Mouse (Mus musculus): ENCODE data around the gene Rps6kb2. TPM values are rescaled to one million over a fixed set of nuclear protein-coding genes. Genes with fewer than 3 reads are reported as not detected.

Gene Rps6kb2
- polyA plus RNA-seq, 1 experiment from 2014 or later = 31.9 TPM

DNA sequence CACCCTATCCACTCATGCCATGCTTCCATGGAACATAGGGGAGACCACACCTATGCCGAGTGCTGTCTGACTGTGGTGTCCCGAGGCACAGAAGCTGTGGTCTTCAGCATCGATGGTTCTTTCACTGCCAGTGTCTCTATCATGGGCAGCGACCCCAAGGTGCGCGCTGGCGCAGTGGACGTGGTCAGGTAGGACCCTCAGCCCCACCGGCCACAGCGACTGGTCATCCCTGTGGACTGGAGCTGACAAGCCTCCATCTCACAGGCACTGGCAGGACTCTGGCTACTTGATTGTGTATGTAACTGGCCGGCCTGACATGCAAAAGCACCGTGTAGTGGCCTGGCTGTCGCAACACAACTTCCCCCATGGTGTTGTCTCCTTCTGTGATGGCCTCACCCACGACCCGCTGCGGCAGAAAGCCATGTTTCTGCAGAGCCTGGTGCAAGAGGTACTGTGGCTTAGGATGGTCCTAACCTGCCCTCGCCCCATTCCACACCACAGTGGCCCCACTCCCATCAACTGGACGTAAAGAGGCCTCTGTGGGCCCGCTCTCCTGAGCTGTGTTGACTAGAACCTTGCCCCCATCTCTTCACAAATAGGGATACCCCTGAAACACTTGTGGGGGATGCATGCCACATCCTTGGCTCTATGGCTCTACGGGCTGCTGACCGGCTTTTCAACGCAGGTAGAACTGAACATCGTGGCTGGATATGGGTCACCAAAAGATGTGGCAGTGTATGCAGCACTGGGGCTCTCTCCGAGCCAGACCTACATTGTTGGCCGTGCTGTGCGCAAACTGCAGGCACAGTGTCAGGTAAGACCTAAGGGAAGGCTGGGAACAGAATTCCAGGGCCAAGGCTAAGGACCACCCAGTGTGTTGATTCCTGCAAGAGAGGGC is 50.8 kb downstream of the Rps6kb2 start:
- Histone ChIP-seq H3K9ac (ENCODE audit: low read depth, low read length) (no peak overlapping the region), H3K4me1 (ENCODE audit: control insufficient read depth, low read depth, low read length) (peaks cover 19% of the 10 kb centered on the region), H3K27me3 (ENCODE audit: control insufficient read depth, insufficient read depth, low read depth, low read length) (no peaks in the 10 kb centered on the region), H3K4me2 (ENCODE audit: low read depth, low read length) (no peak overlapping the region), H3K4me3 (ENCODE audit: low read depth, low read length) (no peak overlapping the region), H3K36me3 (ENCODE audit: control insufficient read depth, insufficient read depth) (peaks cover 11% of the 10 kb centered on the region), H3K9me3 (replicated peaks; ENCODE audit: control insufficient read depth, low read length) (no peaks in the 10 kb centered on the region), H3K27ac (ENCODE audit: low read length) (no peak overlapping the region)
- ATAC-seq (ENCODE audit: low read depth) = no peak
- WGBS (ENCODE audit: insufficient replicate concordance) = 84% methylated on average over 26 of the region's 26 CpGs

DNA sequence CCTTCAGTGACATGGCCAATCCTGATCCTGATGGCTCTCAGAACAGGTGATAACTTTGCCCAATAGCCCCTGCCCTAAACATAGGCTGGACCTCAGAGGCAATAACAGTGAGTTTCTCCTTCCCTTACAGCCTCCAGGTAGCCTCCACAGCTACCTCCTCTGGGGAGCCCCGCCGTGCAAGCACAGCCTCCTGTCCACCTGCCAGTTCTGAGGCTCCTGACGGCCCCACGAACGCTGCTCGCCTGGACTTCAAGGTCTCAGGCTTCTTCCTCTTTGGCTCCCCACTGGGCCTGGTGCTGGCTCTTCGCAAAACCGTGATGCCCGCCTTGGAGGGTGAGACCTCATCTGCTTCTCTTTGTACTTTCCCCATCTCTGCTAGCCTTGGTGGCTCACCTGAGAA is 54.6 kb downstream of the Rps6kb2 start:
- H3K27me3 ChIP-seq (ENCODE audit: control insufficient read depth, insufficient read depth, low read depth, low read length) = no peaks in the 10 kb centered on the region
- no peaks in the 10 kb centered on the region for H3K36me3 ChIP-seq (ENCODE audit: control insufficient read depth, insufficient read depth)
- no peaks in the 10 kb centered on the region for H3K9me3 ChIP-seq (replicated peaks; ENCODE audit: control insufficient read depth, low read length)
- H3K9ac ChIP-seq (ENCODE audit: low read depth, low read length) = no peak overlapping the region
- no peak for ATAC-seq (ENCODE audit: low read depth)
- no peak overlapping the region for H3K4me3 ChIP-seq (ENCODE audit: low read depth, low read length)
- no peak overlapping the region for H3K27ac ChIP-seq (ENCODE audit: low read length)
- H3K4me2 ChIP-seq (ENCODE audit: low read depth, low read length) = no peak overlapping the region
- H3K4me1 ChIP-seq (ENCODE audit: control insufficient read depth, low read depth, low read length) = peaks cover 9% of the 10 kb centered on the region
- WGBS (ENCODE audit: insufficient replicate concordance) = 73% methylated on average over 9 of the region's 9 CpGs

DNA sequence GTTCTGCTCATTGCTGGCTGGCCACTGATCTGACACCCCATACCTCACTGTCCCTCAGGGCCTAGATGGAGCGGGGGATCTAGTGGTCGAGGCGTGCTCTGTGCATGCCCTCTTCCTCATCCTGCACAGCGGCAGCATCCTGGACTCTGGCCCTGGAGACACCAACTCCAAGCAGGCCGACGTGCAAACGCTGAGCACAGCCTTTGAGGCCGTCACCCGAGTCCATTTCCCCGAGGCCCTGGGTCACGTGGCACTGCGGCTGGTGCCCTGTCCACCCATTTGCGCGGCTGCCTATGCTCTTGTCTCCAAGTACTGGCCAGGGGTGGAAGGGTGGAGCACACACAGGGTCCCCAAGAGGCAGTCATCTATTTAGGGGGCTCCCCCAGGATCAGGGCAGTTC is 56.5 kb downstream of the Rps6kb2 start:
- H3K27me3 ChIP-seq (ENCODE audit: control insufficient read depth, insufficient read depth, low read depth, low read length) = peaks cover 6% of the 10 kb centered on the region
- no peak for ATAC-seq (ENCODE audit: low read depth)
- WGBS (ENCODE audit: insufficient replicate concordance) = 80% methylated on average over 14 of the region's 14 CpGs

DNA sequence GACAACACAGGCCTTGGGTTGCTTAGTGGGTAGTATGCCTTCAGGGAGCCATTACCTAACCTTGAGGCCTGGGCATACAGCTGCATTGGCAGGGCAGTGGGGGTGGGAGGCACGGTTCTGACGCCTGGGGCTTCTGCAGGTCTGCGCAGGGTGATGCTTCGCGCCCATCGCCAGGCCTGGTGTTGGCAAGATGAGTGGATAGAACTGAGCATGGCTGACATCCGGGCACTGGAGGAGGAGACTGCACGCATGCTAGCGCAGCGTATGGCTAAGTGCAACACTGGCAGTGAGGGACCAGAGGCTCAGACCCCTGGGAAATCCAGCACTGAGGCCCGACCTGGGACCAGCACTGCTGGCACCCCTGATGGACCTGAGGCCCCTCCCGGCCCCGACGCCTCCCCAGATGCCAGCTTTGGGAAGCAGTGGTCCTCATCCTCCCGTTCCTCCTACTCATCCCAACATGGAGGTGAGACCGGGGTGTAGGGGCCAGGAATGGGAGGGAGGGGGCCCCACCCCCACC is 58.4 kb downstream of the Rps6kb2 start:
- no peak for ATAC-seq (ENCODE audit: low read depth)
- no peaks in the 10 kb centered on the region for H3K9me3 ChIP-seq (replicated peaks; ENCODE audit: control insufficient read depth, low read length)
- no peak overlapping the region for H3K9ac ChIP-seq (ENCODE audit: low read depth, low read length)
- H3K4me1 ChIP-seq (ENCODE audit: control insufficient read depth, low read depth, low read length) = peaks cover 14% of the 10 kb centered on the region
- no peak overlapping the region for H3K4me3 ChIP-seq (ENCODE audit: low read depth, low read length)
- H3K4me2 ChIP-seq (ENCODE audit: low read depth, low read length) = no peak overlapping the region
- WGBS (ENCODE audit: insufficient replicate concordance) = 81% methylated on average over 16 of the region's 16 CpGs
- H3K27me3 ChIP-seq (ENCODE audit: control insufficient read depth, insufficient read depth, low read depth, low read length) = peaks cover 24% of the 10 kb centered on the region
- no peak overlapping the region for H3K27ac ChIP-seq (ENCODE audit: low read length)
- H3K36me3 ChIP-seq (ENCODE audit: control insufficient read depth, insufficient read depth) = no peaks in the 10 kb centered on the region

More for the DNA sequence above, 56.5 kb downstream of the Rps6kb2 start:
- Histone ChIP-seq H3K9me3 (replicated peaks; ENCODE audit: control insufficient read depth, low read length) (no peaks in the 10 kb centered on the region), H3K4me3 (ENCODE audit: low read depth, low read length) (no peak overlapping the region), H3K27ac (ENCODE audit: low read length) (no peak overlapping the region), H3K36me3 (ENCODE audit: control insufficient read depth, insufficient read depth) (no peaks in the 10 kb centered on the region), H3K4me1 (ENCODE audit: control insufficient read depth, low read depth, low read length) (no peaks in the 10 kb centered on the region), H3K9ac (ENCODE audit: low read depth, low read length) (no peak overlapping the region), H3K4me2 (ENCODE audit: low read depth, low read length) (no peak overlapping the region)

Other genes with a start within 250 kb of the Rps6kb2 start
- 8.7 and 10.0 TPM in 2 replicates for gene Aldh3b1, start 233.5 kb downstream of the Rps6kb2 start, polyA plus RNA-seq (2015; fragmentation: Nextera tagmentation; extraction: Ambion mirVana)
- gene Unc93b1, start 228.2 kb downstream of the Rps6kb2 start, polyA plus RNA-seq (2015; fragmentation: Nextera tagmentation; extraction: Ambion mirVana) = 33.9 and 35.8 TPM in 2 replicates
- 0.07 and 0.12 TPM in 2 replicates for gene Aldh3b3, start 204.7 kb downstream of the Rps6kb2 start, polyA plus RNA-seq (2015; fragmentation: Nextera tagmentation; extraction: Ambion mirVana)
- 0.24 and 0.30 TPM in 2 replicates for gene Aldh3b2, start 191.0 kb downstream of the Rps6kb2 start, polyA plus RNA-seq (2015; fragmentation: Nextera tagmentation; extraction: Ambion mirVana)
- gene Acy3, start 176.8 kb downstream of the Rps6kb2 start, polyA plus RNA-seq (2015; fragmentation: Nextera tagmentation; extraction: Ambion mirVana) = 10.5 and 12.4 TPM in 2 replicates
- gene Tbx10, start 170.6 kb downstream of the Rps6kb2 start, polyA plus RNA-seq (2015; fragmentation: Nextera tagmentation; extraction: Ambion mirVana) = 0.09 TPM in 1 of 2 replicates, not detected in the other
- gene Nudt8, start 162.8 kb downstream of the Rps6kb2 start, polyA plus RNA-seq (2015; fragmentation: Nextera tagmentation; extraction: Ambion mirVana) = 12.2 and 12.6 TPM in 2 replicates
- 0.41 and 0.48 TPM in 2 replicates for gene Gm49405, start 162.7 kb downstream of the Rps6kb2 start, polyA plus RNA-seq (2015; fragmentation: Nextera tagmentation; extraction: Ambion mirVana)
- 0.42 and 0.75 TPM in 2 replicates for gene Doc2g, start 160.0 kb downstream of the Rps6kb2 start, polyA plus RNA-seq (2015; fragmentation: Nextera tagmentation; extraction: Ambion mirVana)
- gene Ndufv1, start 150.5 kb downstream of the Rps6kb2 start, polyA plus RNA-seq (2015; fragmentation: Nextera tagmentation; extraction: Ambion mirVana) = 144 and 145 TPM in 2 replicates
- 796 and 823 TPM in 2 replicates for gene Gstp1, start 125.4 kb downstream of the Rps6kb2 start, polyA plus RNA-seq (2015; fragmentation: Nextera tagmentation; extraction: Ambion mirVana)
- gene Gstp2, start 117.3 kb downstream of the Rps6kb2 start, polyA plus RNA-seq (2015; fragmentation: Nextera tagmentation; extraction: Ambion mirVana) = 6.1 and 17.4 TPM in 2 replicates
- 95.4 and 105 TPM in 2 replicates for gene Gstp3, start 103.8 kb downstream of the Rps6kb2 start, polyA plus RNA-seq (2015; fragmentation: Nextera tagmentation; extraction: Ambion mirVana)
- gene Cabp2, start 81.8 kb downstream of the Rps6kb2 start, polyA plus RNA-seq (2015; fragmentation: Nextera tagmentation; extraction: Ambion mirVana) = 0.25 and 0.32 TPM in 2 replicates
- 112 and 117 TPM in 2 replicates for gene Cdk2ap2, start 66.2 kb downstream of the Rps6kb2 start, polyA plus RNA-seq (2015; fragmentation: Nextera tagmentation; extraction: Ambion mirVana)
- 6.6 and 7.3 TPM in 2 replicates for gene Pitpnm1, start 63.4 kb downstream of the Rps6kb2 start, polyA plus RNA-seq (2015; fragmentation: Nextera tagmentation; extraction: Ambion mirVana)
- gene Aip, start 37.5 kb downstream of the Rps6kb2 start, polyA plus RNA-seq (2015; fragmentation: Nextera tagmentation; extraction: Ambion mirVana) = 32.4 and 32.6 TPM in 2 replicates
- gene Gpr152, start 23.6 kb downstream of the Rps6kb2 start, polyA plus RNA-seq (2015; fragmentation: Nextera tagmentation; extraction: Ambion mirVana) = 0.02 TPM in 1 of 2 replicates, not detected in the other
- gene Cabp4, start 19.3 kb downstream of the Rps6kb2 start, polyA plus RNA-seq (2015; fragmentation: Nextera tagmentation; extraction: Ambion mirVana) = 0.18 and 0.20 TPM in 2 replicates
- 72.4 and 74.8 TPM in 2 replicates for gene Coro1b, start 14.7 kb downstream of the Rps6kb2 start, polyA plus RNA-seq (2015; fragmentation: Nextera tagmentation; extraction: Ambion mirVana)
- 17.6 and 17.9 TPM in 2 replicates for gene Ptprcap, start 9.8 kb downstream of the Rps6kb2 start, polyA plus RNA-seq (2015; fragmentation: Nextera tagmentation; extraction: Ambion mirVana)
- gene Carns1, start 12.1 kb upstream of the Rps6kb2 start, polyA plus RNA-seq (2015; fragmentation: Nextera tagmentation; extraction: Ambion mirVana) = 0.49 and 0.67 TPM in 2 replicates
- 5.5 and 8.1 TPM in 2 replicates for gene Tbc1d10c, start 27.9 kb upstream of the Rps6kb2 start, polyA plus RNA-seq (2015; fragmentation: Nextera tagmentation; extraction: Ambion mirVana)
- gene Ppp1ca, start 28.7 kb upstream of the Rps6kb2 start, polyA plus RNA-seq (2015; fragmentation: Nextera tagmentation; extraction: Ambion mirVana) = 380 and 393 TPM in 2 replicates
- gene Rad9a, start 38.3 kb upstream of the Rps6kb2 start, polyA plus RNA-seq (2015; fragmentation: Nextera tagmentation; extraction: Ambion mirVana) = 14.1 and 14.2 TPM in 2 replicates
- 0.39 and 0.61 TPM in 2 replicates for gene Clcf1, start 50.9 kb upstream of the Rps6kb2 start, polyA plus RNA-seq (2015; fragmentation: Nextera tagmentation; extraction: Ambion mirVana)
- not detected in 2 replicates for gene AC109138.7, start 51.0 kb upstream of the Rps6kb2 start, polyA plus RNA-seq (2015; fragmentation: Nextera tagmentation; extraction: Ambion mirVana)
- gene Pold4, start 68.5 kb upstream of the Rps6kb2 start, polyA plus RNA-seq (2015; fragmentation: Nextera tagmentation; extraction: Ambion mirVana) = 12.2 and 14.8 TPM in 2 replicates
- 2.1 TPM in 2 replicates for gene Ssh3, start 105.8 kb upstream of the Rps6kb2 start, polyA plus RNA-seq (2015; fragmentation: Nextera tagmentation; extraction: Ambion mirVana)
- 1.1 and 1.2 TPM in 2 replicates for gene Ankrd13d, start 119.8 kb upstream of the Rps6kb2 start, polyA plus RNA-seq (2015; fragmentation: Nextera tagmentation; extraction: Ambion mirVana)
- gene Grk2, start 142.9 kb upstream of the Rps6kb2 start, polyA plus RNA-seq (2015; fragmentation: Nextera tagmentation; extraction: Ambion mirVana) = 7.8 and 9.5 TPM in 2 replicates
- 11.0 and 13.7 TPM in 2 replicates for gene Kdm2a, start 234.9 kb upstream of the Rps6kb2 start, polyA plus RNA-seq (2015; fragmentation: Nextera tagmentation; extraction: Ambion mirVana)